Mouse (Mus musculus) forebrain, embryonic 13.5 days (tissue): Measurements from ENCODE around the gene Pus3. TPM values are rescaled to one million over a fixed set of nuclear protein-coding genes. Genes with fewer than 3 reads are reported as not detected.

Experiments
- ATAC-seq: fragments of 200-750 bp; cut with Nextera tagmentation; 2 replicates; pipeline ENCODE4 v1.8.0; 2017
- H3K27ac ChIP-seq: fragments of 300-500 bp; sonication (generic); 2 replicates; pipeline ENCODE4 v1.5.1; 2015; ENCODE audit warnings: inconsistent platforms, mild to moderate bottlenecking, moderate library complexity
- H3K27me3 ChIP-seq: fragments of 300-500 bp; sonication (generic); 2 replicates; pipeline ENCODE4 v1.6.1; 2015; ENCODE audit warnings: mild to moderate bottlenecking, inconsistent platforms
- H3K36me3 ChIP-seq: fragments of 300-500 bp; sonication (generic); 2 replicates; pipeline ENCODE4 v1.6.1; 2015; ENCODE audit warnings: mild to moderate bottlenecking, inconsistent platforms; ENCODE audit not compliant: poor library complexity, severe bottlenecking
- H3K4me1 ChIP-seq: fragments of 300-500 bp; sonication (generic); 2 replicates; pipeline ENCODE4 v1.6.1; 2015; ENCODE audit warnings: inconsistent platforms
- H3K4me2 ChIP-seq: fragments of 300-500 bp; sonication (generic); 2 replicates; pipeline ENCODE4 v1.6.1; 2015; ENCODE audit warnings: inconsistent platforms, mild to moderate bottlenecking, moderate library complexity
- H3K4me3 ChIP-seq: fragments of 300-500 bp; sonication (generic); 2 replicates; pipeline ENCODE4 v1.5.1; 2015; ENCODE audit warnings: mild to moderate bottlenecking, inconsistent platforms
- H3K9ac ChIP-seq: fragments of 300-500 bp; sonication (generic); 2 replicates; pipeline ENCODE4 v1.6.1; 2015; ENCODE audit warnings: mild to moderate bottlenecking, inconsistent platforms
- H3K9me3 ChIP-seq: fragments of 300-500 bp; sonication (generic); replicated peaks from 2 replicates; pipeline ENCODE4 v1.6.1; 2016; ENCODE audit warnings: inconsistent platforms
- WGBS: fragments of 180-500 bp; shearing (Covaris S2); methylation state at CpG from one replicate; pipeline ENCODE4 v1.1.7; 2015; 5-methylcytosine and 5-hydroxymethylcytosine counted together
- polyA plus RNA-seq: library from polyadenylated mRNA; unstranded; fragments of >200 nt; fragmentation: Nextera tagmentation; extraction: Ambion mirVana; gene quantifications from 2 replicates; pipeline ENCODE4 v1.2.1, GENCODE M21; 2015

Pus3 gene
- 19.3 and 20.0 TPM in 2 replicates for polyA plus RNA-seq

DNA sequence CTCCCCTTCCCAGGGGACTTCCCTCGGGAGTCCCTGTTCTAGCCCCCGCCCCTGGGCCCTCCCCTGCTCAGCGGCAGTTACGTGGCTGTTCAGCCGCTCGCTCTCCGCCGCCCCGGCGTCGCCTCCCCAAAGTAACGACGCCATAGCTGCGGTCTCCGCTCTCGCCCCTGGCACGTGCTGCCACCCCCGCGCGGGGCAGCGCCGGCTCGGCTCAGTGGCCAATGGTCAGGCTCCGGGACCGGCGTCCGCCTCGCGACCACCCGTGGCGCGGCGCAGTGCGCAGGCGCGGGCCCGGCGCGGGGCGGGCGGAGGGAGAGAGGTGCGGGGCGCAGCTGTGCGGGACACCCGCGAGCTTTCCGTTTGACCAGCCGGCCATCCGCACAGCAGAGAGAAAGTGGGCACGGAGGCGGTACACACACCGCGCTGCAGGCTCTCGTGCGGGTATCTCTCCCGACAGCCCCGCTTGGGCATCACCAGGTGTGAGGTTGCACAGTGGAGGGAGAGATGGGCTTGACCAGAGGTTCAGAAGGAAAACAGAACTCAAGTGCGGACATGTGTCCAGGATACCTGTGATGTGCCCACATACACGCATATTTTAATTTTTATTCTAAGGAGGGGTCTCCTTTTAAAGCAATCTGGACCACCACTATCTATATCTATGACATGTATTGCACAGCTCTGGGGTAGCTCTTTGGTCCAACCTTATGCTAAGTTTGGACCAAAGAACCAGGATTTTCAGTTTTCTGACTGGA is at the start of gene Pus3, which contains the start of gene Ddx25:
TSS of gene Pus3 (plus strand) at position 339 of the 752 bp plus-strand sequence.
TSS of gene Ddx25 (minus strand) at position 272 of the 752 bp plus-strand sequence.
- Histone ChIP-seq H3K27ac (peak within 1 kb of the TSS; percentile 70), H3K9me3 (no peaks in the 10 kb centered on the region), H3K36me3 (peaks cover 16% of the 10 kb centered on the region), H3K27me3 (no peaks in the 10 kb centered on the region; the same call in 1 of the 2 replicates), H3K9ac (peak within 1 kb of the TSS; percentile 70), H3K4me3 (peak within 1 kb of the TSS; percentile 71), H3K4me2 (peak within 1 kb of the TSS; percentile 88), H3K4me1 (peaks cover 24% of the 10 kb centered on the region)
- ATAC-seq: peak; percentile 84
- WGBS: 2% methylated on average over 59 of the region's 59 CpGs

DNA sequence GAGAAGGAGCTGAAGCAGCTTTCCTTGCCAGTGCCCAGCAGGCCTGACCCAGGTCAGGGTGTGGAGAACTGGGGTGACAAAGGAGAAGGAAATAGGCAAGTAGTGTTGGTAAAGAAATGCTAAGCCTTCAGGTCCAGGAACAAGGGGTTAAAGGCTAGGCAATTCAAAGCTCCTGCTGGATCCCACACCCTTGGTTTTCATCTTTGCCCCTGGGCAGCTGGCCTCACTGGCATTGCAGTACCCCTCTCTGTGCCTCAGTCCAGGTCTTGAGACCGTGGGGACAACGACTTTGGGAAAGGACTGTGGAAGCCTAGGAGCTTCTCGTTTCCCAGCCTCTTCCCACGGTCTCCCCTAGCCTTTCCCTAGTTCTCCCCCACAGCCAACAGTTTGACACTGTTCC is 44.5 kb upstream of the Pus3 start:
- H3K27me3 ChIP-seq: no peaks in the 10 kb centered on the region
- H3K4me1 ChIP-seq: no peaks in the 10 kb centered on the region
- H3K4me2 ChIP-seq: no peak overlapping the region
- no peak overlapping the region for H3K9ac ChIP-seq
- no peak overlapping the region for H3K4me3 ChIP-seq
- ATAC-seq: no peak
- H3K9me3 ChIP-seq: no peaks in the 10 kb centered on the region
- 84% methylated on average over 4 of the region's 4 CpGs for WGBS
- no peak overlapping the region for H3K27ac ChIP-seq
- no peaks in the 10 kb centered on the region for H3K36me3 ChIP-seq

- no peak for ATAC-seq
- Histone ChIP-seq H3K9me3 (no peaks in the 10 kb centered on the region), H3K27me3 (no peaks in the 10 kb centered on the region), H3K4me3 (no peak overlapping the region), H3K4me2 (no peak overlapping the region), H3K4me1 (no peaks in the 10 kb centered on the region), H3K9ac (no peak overlapping the region), H3K36me3 (no peaks in the 10 kb centered on the region), H3K27ac (no peak overlapping the region)
- WGBS: 87% methylated on average over 5 of the region's 5 CpGs
These were observed 42.2 kb upstream of the Pus3 start for GRCm38 (mm10) chr9:35516182-35516581.

DNA sequence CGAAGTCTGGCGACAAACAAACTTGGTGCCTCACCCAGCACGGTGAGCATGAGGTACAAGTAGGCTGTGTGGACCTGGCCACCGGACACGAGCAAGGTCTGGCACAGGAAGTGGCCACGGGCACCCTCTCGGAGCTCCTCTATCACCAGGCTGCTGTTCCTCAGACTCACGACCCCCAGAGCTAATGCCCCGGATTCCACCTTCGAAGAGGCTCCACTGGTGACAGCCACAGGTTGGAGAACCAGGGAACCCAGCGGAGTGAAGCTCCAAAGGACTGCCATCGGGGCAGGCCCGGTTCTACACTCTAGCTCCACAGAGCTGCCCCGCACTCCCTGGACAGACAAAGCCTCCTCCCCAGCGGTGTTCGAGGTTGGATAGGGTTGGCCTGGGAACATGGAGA is 41.7 kb upstream of the Pus3 start:
- ATAC-seq: no peak
- no peak overlapping the region for H3K27ac ChIP-seq

DNA sequence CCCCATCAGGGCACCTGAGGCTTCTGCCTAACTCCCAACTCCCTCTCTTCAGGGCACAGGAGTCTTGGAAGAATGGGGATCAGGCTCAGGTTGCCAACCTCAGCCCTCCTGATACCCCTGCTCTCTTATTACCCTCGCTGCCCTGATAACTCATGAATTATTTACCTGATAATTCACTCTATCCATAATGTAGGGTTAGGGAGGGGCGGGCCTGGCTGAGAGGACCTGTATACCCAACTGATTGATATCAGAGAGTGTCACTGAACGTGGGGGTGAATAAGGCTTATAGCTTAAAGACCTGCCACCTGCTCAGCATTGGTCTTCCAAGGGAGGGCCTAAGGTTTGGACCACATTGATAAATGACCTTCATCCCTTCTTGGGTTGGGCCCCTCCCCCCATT is 40.2 kb upstream of the Pus3 start, which contains the start of gene Gm1113:
TSS of gene Gm1113 (minus strand) at position 101 of the 400 bp plus-strand sequence.
- Histone ChIP-seq H3K36me3 (no peaks in the 10 kb centered on the region), H3K4me2 (no peak within 1 kb of the TSS), H3K9me3 (no peaks in the 10 kb centered on the region), H3K27ac (no peak within 1 kb of the TSS), H3K4me3 (no peak within 1 kb of the TSS), H3K27me3 (no peaks in the 10 kb centered on the region), H3K9ac (no peak within 1 kb of the TSS), H3K4me1 (peaks cover 9% of the 10 kb centered on the region)
- 77% methylated on average over 3 of the region's 3 CpGs for WGBS
- no peak for ATAC-seq

More for the DNA sequence above, 41.7 kb upstream of the Pus3 start:
- no peak overlapping the region for H3K4me2 ChIP-seq
- H3K9ac ChIP-seq: no peak overlapping the region
- no peaks in the 10 kb centered on the region for H3K36me3 ChIP-seq
- H3K4me1 ChIP-seq: no peaks in the 10 kb centered on the region
- no peaks in the 10 kb centered on the region for H3K27me3 ChIP-seq
- H3K4me3 ChIP-seq: no peak overlapping the region
- H3K9me3 ChIP-seq: no peaks in the 10 kb centered on the region
- 94% methylated on average over 16 of the region's 16 CpGs for WGBS

GRCm38 (mm10) chr9:35520631-35521348 is 37.6 kb upstream of the Pus3 start:
- no peak overlapping the region for H3K4me2 ChIP-seq
- H3K4me1 ChIP-seq: peaks cover 25% of the 10 kb centered on the region
- no peak for ATAC-seq
- H3K27me3 ChIP-seq: no peaks in the 10 kb centered on the region; the same call in 1 of the 2 replicates
- no peaks in the 10 kb centered on the region for H3K9me3 ChIP-seq
- WGBS: 83% methylated on average over 6 of the region's 6 CpGs
- H3K36me3 ChIP-seq: no peaks in the 10 kb centered on the region
- H3K27ac ChIP-seq: no peak overlapping the region
- no peak overlapping the region for H3K9ac ChIP-seq
- no peak overlapping the region for H3K4me3 ChIP-seq

- Histone ChIP-seq H3K4me3 (no peak overlapping the region), H3K36me3 (no peaks in the 10 kb centered on the region), H3K4me2 (no peak overlapping the region), H3K9me3 (no peaks in the 10 kb centered on the region), H3K27me3 (no peaks in the 10 kb centered on the region; the same call in 1 of the 2 replicates), H3K27ac (peak overlapping the region; percentile 55; the same call in 1 of the 2 replicates), H3K9ac (no peak overlapping the region), H3K4me1 (peaks cover 25% of the 10 kb centered on the region)
- ATAC-seq: no peak
- WGBS: 76% methylated on average over 2 of the region's 2 CpGs
These were observed 36.2 kb upstream of the Pus3 start for GRCm38 (mm10) chr9:35522241-35522640.

DNA sequence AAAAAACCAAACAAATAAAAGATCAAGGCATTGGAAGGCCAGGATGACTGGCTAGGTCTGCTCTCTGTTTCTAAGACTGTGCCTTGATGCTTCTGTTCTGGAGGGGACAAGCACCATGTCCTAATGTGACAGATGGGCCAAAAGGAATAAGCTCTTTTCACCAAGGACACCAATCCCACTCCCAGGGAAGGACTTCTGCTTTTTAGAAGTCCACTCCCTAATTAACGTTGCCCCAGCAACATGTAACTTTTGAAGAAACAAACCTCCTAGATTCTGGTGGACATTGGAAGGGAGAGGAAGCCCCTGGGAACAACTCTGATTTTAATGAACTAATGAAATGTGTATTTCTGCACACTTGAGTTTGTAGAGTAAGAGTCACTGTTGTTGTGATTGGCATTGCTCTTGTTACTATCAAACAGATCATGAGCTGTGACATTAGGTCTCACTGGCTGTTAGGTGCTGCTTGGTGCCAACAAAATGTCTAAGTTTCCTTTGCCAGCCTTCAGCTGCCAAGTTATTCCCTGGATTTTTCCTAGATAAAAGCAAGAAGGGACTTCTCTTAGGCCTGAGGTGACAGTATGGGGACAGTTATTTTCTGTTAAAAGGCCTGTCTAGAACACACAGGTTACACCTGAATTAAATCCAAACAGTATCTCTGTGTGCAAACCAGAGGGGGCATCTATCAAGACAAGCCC is 35.4 kb upstream of the Pus3 start:
- Histone ChIP-seq H3K4me2 (peak overlapping the region; percentile 28; the same call in 1 of the 2 replicates), H3K36me3 (no peaks in the 10 kb centered on the region), H3K27ac (peak overlapping the region; percentile 55), H3K9me3 (no peaks in the 10 kb centered on the region), H3K4me1 (peaks cover 25% of the 10 kb centered on the region), H3K27me3 (no peaks in the 10 kb centered on the region; the same call in 1 of the 2 replicates), H3K4me3 (no peak overlapping the region), H3K9ac (no peak overlapping the region)
- 74% methylated on average over 1 of the region's 1 CpGs for WGBS
- ATAC-seq: 0 out of 2 replicates have a peak, but pooled peaks have one; percentile 1

DNA sequence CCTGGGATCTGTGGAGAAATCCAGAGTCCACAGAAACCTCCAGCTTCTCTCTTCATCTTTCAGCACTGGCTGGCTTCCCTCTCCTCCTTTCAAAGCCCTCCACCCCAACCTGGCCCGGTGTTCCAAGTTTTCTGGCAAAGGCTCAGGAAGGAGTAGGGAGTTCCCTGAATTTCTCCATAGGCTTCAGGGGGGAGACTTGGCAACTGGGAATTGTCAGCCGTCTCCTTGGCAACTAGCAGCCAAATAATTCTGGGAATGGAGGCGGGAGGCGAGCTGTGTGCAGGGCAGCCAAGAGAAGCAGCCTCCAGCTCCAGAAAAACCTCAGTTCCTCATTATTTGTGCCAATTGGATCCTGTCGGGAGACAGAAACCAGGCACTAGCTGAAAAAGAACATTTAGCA is 34.9 kb upstream of the Pus3 start:
- no peaks in the 10 kb centered on the region for H3K36me3 ChIP-seq
- H3K27ac ChIP-seq: peak overlapping the region; percentile 55
- H3K27me3 ChIP-seq: no peaks in the 10 kb centered on the region; the same call in 1 of the 2 replicates
- H3K4me3 ChIP-seq: no peak overlapping the region
- H3K9me3 ChIP-seq: no peaks in the 10 kb centered on the region
- no peak overlapping the region for H3K9ac ChIP-seq
- ATAC-seq: peak; percentile 93
- H3K4me2 ChIP-seq: peak overlapping the region; percentile 28
- peaks cover 25% of the 10 kb centered on the region for H3K4me1 ChIP-seq
- 6% methylated on average over 5 of the region's 5 CpGs for WGBS

DNA sequence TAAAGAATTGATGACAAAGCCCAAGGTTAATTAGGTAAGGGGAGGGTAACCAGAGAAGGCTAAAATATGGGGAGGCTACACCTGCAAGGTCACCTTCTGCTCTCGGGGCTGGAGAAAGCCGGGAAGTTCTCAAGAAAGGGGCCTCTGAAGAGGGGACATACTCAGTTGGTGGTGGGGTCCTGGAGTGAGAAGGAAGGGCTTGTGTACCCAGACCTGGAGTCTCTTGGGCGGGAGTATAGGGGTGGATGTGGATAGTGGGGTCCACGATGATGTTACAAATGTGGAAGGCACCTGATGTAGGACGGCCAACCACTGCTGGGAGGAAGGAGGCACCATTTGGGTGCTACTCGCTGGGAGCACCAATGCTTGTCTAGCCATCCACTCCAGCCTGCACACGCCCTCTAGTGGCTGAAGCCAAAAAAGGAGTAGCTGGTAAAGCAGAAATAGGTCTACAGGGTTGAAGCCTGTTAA is 34.4 kb upstream of the Pus3 start:
- Histone ChIP-seq H3K4me2 (peak overlapping the region; percentile 28), H3K4me3 (no peak overlapping the region), H3K9ac (no peak overlapping the region), H3K9me3 (no peaks in the 10 kb centered on the region), H3K4me1 (peaks cover 25% of the 10 kb centered on the region), H3K27me3 (no peaks in the 10 kb centered on the region; the same call in 1 of the 2 replicates), H3K36me3 (no peaks in the 10 kb centered on the region), H3K27ac (peak overlapping the region; percentile 55)
- ATAC-seq: peak; percentile 86
- WGBS: 14% methylated on average over 7 of the region's 7 CpGs

DNA sequence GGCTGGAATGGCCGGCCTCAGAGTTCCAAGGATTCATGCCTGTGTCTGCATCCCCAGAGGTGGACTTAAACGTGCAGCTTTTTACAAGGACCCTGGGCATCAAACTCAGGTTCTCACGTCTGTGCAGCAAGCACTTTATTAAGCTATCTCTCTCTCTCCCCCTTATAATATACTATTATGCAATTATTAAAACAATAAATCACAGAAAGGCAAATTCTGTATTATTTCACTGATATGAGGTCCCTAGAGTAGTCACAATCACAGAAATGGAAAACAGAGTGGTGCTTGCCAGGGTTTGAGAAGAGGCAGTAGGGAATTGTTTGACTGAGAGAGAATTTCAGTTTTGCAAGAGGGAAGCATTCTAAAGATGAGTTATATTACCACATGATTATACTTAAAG is 29.3 kb upstream of the Pus3 start:
- H3K27me3 ChIP-seq: no peaks in the 10 kb centered on the region
- no peak overlapping the region for H3K9ac ChIP-seq
- H3K4me2 ChIP-seq: no peak overlapping the region
- ATAC-seq: no peak
- H3K4me1 ChIP-seq: peaks cover 7% of the 10 kb centered on the region
- WGBS: 75% methylated on average over 3 of the region's 3 CpGs
- H3K9me3 ChIP-seq: no peaks in the 10 kb centered on the region
- H3K36me3 ChIP-seq: no peaks in the 10 kb centered on the region
- no peak overlapping the region for H3K27ac ChIP-seq
- no peak overlapping the region for H3K4me3 ChIP-seq
